Comparison of ENCODE assay signal across 20 mouse cellular contexts in genomic region chr10:75610486-75610885, GRCm38 (mm10). TPM values are rescaled to one million over a fixed set of nuclear protein-coding genes. Genes with fewer than 3 reads are reported as not detected.
"Had no signal": no experiment of that assay in that cellular context is flagged by ENCODE, and none has a peak within 500 bp of the region (broad histone marks: within the 10 kb centered on the region; RNA-seq: fewer than 3 reads in every experiment).

No protein-coding gene starts in this region.

- H3K4me1 ChIP-seq: liver, embryonic 13.5 days; megakaryocyte, embryonic 14.5 days; midbrain, embryonic 10.5 days; midbrain, embryonic 13.5 days; neural tube, embryonic 13.5 days had no signal

- H3K9me3 ChIP-seq: liver, embryonic 13.5 days; megakaryocyte, embryonic 14.5 days; midbrain, embryonic 10.5 days; midbrain, embryonic 13.5 days; neural tube, embryonic 13.5 days had no signal

- H3K27me3 ChIP-seq: liver, embryonic 13.5 days; midbrain, embryonic 13.5 days; neural tube, embryonic 13.5 days had no signal

- ATAC-seq: intestine, postnatal 0 days; midbrain, embryonic 13.5 days; midbrain, embryonic 16.5 days had no signal

- H3K9ac ChIP-seq: liver, embryonic 13.5 days; midbrain, embryonic 13.5 days; neural tube, embryonic 13.5 days had no signal

- H3K27ac ChIP-seq: left cerebral cortex, adult 2 months; liver, embryonic 13.5 days; midbrain, embryonic 10.5 days; midbrain, embryonic 13.5 days; neural tube, embryonic 13.5 days had no signal

- H3K36me3 ChIP-seq: liver, embryonic 13.5 days; midbrain, embryonic 10.5 days; midbrain, embryonic 13.5 days; neural tube, embryonic 13.5 days had no signal

- H3K4me3 ChIP-seq: left cerebral cortex, adult 2 months; liver, embryonic 13.5 days; megakaryocyte, embryonic 14.5 days; midbrain, embryonic 10.5 days; midbrain, embryonic 13.5 days; myocyte; neural tube, embryonic 13.5 days had no signal

- DNase-seq: kidney, adult 2 months; kidney, postnatal 10 days; kidney, postnatal 36 days; layer of hippocampus, postnatal 36 days; liver, embryonic 13.5 days; lung, adult 2 months; lung, postnatal 10 days; lung, postnatal 36 days; thymus, adult 2 months; thymus, postnatal 25 days had no signal

- H3K4me2 ChIP-seq: liver, embryonic 13.5 days; midbrain, embryonic 13.5 days; neural tube, embryonic 13.5 days had no signal

RNA-seq across cellular contexts. Expression of gene Susd2, which starts 33.3 kb away (rescaled TPM):
- total RNA-seq: monocyte, adult 5-6 weeks had no signal

RNA-seq across cellular contexts. Expression of gene Ggt1, which starts 49.1 kb away (rescaled TPM):
- total RNA-seq: monocyte, adult 5-6 weeks had no signal

RNA-seq across cellular contexts. Expression of gene Lrrc75b, which starts 50.4 kb away (rescaled TPM):
- total RNA-seq: monocyte, adult 5-6 weeks had no signal
- polyA plus RNA-seq: liver, adult 2 months had no signal
